Mouse (Mus musculus): ENCODE results near the gene Ppil2.

Gene Ppil2

GRCm38 (mm10) chr16:17102630-17103220 lies 8.3 kb downstream of the Ppil2 start:
- DNase-seq (ENCODE audit: low spot score in 2 of 2), result no peak

- DNase-seq (ENCODE audit: low spot score in 2 of 2), result no peak
Observed at GRCm38 (mm10) chr16:17096938-17097337, 14.1 kb downstream of the Ppil2 start.

GRCm38 (mm10) chr16:17088346-17088745 lies 22.7 kb downstream of the Ppil2 start:
- no peak for DNase-seq (ENCODE audit: low spot score in 2 of 2)

- DNase-seq (ENCODE audit: low spot score in 2 of 2), result no peak
Observed at GRCm38 (mm10) chr16:17086669-17087193, 24.3 kb downstream of the Ppil2 start.

- no peak for DNase-seq (ENCODE audit: low spot score in 2 of 2)
Observed at GRCm38 (mm10) chr16:17086241-17086640, 24.8 kb downstream of the Ppil2 start.

- DNase-seq (ENCODE audit: low spot score in 2 of 2), result peak in 1 of 2 experiments; percentile 31
Observed at GRCm38 (mm10) chr16:17085636-17086035, 25.4 kb downstream of the Ppil2 start.

- DNase-seq (ENCODE audit: low spot score in 2 of 2), result no peak
Observed at GRCm38 (mm10) chr16:17082121-17082792, 28.8 kb downstream of the Ppil2 start.

- DNase-seq (ENCODE audit: low spot score in 2 of 2), result no peak
Observed at GRCm38 (mm10) chr16:17078101-17078500, 33.0 kb downstream of the Ppil2 start.

GRCm38 (mm10) chr16:17076869-17077268 lies 34.2 kb downstream of the Ppil2 start:
- no peak for DNase-seq (ENCODE audit: low spot score in 2 of 2)

- DNase-seq (ENCODE audit: low spot score in 2 of 2), result no peak
Observed at GRCm38 (mm10) chr16:17076301-17076700, 34.8 kb downstream of the Ppil2 start.

- no peak for DNase-seq (ENCODE audit: low spot score in 2 of 2)
Observed at GRCm38 (mm10) chr16:17073000-17073399, 38.1 kb downstream of the Ppil2 start.

- no peak for DNase-seq (ENCODE audit: low spot score in 2 of 2)
Observed at GRCm38 (mm10) chr16:17070716-17071115, 40.3 kb downstream of the Ppil2 start.

- peak; percentile 82 to 87 for DNase-seq (ENCODE audit: low spot score in 2 of 2)
Observed at GRCm38 (mm10) chr16:17069511-17070443, 41.3 kb downstream of the Ppil2 start, which contains the start of gene Ypel1. Ypel1 (plus strand) TSS chr16:17069696.

- DNase-seq (ENCODE audit: low spot score in 2 of 2), result no peak
Observed at GRCm38 (mm10) chr16:17067552-17067951, 43.5 kb downstream of the Ppil2 start.

GRCm38 (mm10) chr16:17062338-17062737 lies 48.7 kb downstream of the Ppil2 start:
- DNase-seq (ENCODE audit: low spot score in 2 of 2), result no peak

- DNase-seq (ENCODE audit: low spot score in 2 of 2), result no peak
Observed at GRCm38 (mm10) chr16:17055584-17055983, 55.5 kb downstream of the Ppil2 start.

- no peak for DNase-seq (ENCODE audit: low spot score in 2 of 2)
Observed at GRCm38 (mm10) chr16:17053903-17054302, 57.2 kb downstream of the Ppil2 start.

GRCm38 (mm10) chr16:17052087-17052486 lies 59.0 kb downstream of the Ppil2 start:
- no peak for DNase-seq (ENCODE audit: low spot score in 2 of 2)

GRCm38 (mm10) chr16:17049886-17050285 lies 61.2 kb downstream of the Ppil2 start:
- DNase-seq (ENCODE audit: low spot score in 2 of 2), result no peak

- DNase-seq (ENCODE audit: low spot score in 2 of 2), result no peak
Observed at GRCm38 (mm10) chr16:17045287-17045686, 65.8 kb downstream of the Ppil2 start.

GRCm38 (mm10) chr16:17044320-17044719 lies 66.7 kb downstream of the Ppil2 start:
- DNase-seq (ENCODE audit: low spot score in 2 of 2), result no peak

GRCm38 (mm10) chr16:17041417-17041816 lies 69.6 kb downstream of the Ppil2 start:
- no peak for DNase-seq (ENCODE audit: low spot score in 2 of 2)
